Mouse (Mus musculus) C2C12 (cell line): ENCODE data around the gene Tsc22d2.

Source experiments
- CTCF ChIP-seq: IDR thresholded peaks from one replicate; pipeline ENCODE4 v1.5.1; 2011; ENCODE audit not compliant: control insufficient read depth, insufficient read depth, insufficient read length
- USF1 ChIP-seq: IDR thresholded peaks from one replicate; pipeline ENCODE4 v1.6.1; 2011; ENCODE audit warnings: low read depth, mild to moderate bottlenecking, control low read depth, moderate library complexity

GRCm38 (mm10) chr3:58485883-58486282, 71.4 kb downstream of the Tsc22d2 start:
- TF ChIP-seq CTCF (no peak), USF1 (no peak)
